Mouse (Mus musculus): Measurements from ENCODE around the gene Spag9. TPM values are rescaled to one million over a fixed set of nuclear protein-coding genes. Genes with fewer than 3 reads are reported as not detected.

Spag9 gene
- polyA plus RNA-seq, 1 experiment from 2014 or later = 29.7 TPM

DNA sequence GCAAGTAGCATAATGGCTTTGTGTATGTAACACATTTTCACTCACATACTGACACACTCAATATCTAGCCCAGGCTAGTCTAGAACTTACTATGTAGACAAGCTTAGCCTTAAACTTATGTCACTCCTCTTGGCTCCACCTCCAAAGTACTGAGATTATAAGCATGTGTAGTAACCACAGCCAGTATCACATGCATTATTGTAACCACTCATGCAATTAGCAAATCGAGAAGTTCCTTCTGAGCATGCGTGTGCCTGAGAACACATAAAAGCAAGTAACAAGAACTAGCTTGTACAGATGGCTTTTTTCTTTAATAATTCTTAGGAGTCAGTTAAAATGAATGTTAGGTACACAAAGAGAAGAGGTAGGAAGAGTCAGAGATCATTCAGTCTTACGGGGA is 11.3 kb upstream of the Spag9 start:
- Histone ChIP-seq H3K36me3 (ENCODE audit: insufficient read depth, low read length) (no peaks in the 10 kb centered on the region), H3K27me3 (ENCODE audit: insufficient read depth, low read length) (no peaks in the 10 kb centered on the region), H3K9me3 (ENCODE audit: low read length) (no peaks in the 10 kb centered on the region), H3K4me2 (replicated peaks; ENCODE audit: low read depth, low read length) (no peak overlapping the region), H3K27ac (ENCODE audit: low read length) (no peak overlapping the region), H3K9ac (replicated peaks; ENCODE audit: low read length) (no peak overlapping the region), H3K4me1 (ENCODE audit: insufficient read depth, low read length) (0 out of 2 replicates have a peak, but pooled peaks cover 7% of the 10 kb centered on the region), H3K4me3 (ENCODE audit: low read length) (no peak overlapping the region)
- ATAC-seq (ENCODE audit: low FRiP score, low TSS enrichment) = no peak
- WGBS = 84% methylated on average over 3 of the region's 3 CpGs

DNA sequence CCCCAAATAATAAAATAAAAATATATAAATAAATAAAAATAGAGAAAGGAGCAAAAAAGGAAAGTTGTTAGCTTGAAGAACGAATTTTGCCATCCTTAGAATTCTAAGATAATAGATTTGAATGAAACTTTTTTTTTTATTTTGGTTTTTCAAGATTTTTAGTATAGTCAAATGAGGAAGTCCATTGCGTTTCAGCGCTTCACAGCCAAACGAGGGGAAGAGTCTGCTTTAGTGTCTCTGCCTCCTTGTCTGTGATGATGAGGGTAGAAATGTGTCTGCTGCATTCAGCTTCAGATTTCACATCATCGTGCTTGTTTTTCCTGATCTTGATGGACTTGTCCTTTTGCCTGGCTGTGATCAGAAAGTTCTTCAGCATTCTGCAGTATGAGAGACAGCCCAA is 10.6 kb upstream of the Spag9 start:
- Histone ChIP-seq H3K9me3 (ENCODE audit: low read length) (no peaks in the 10 kb centered on the region), H3K9ac (replicated peaks; ENCODE audit: low read length) (no peak overlapping the region), H3K4me3 (ENCODE audit: low read length) (no peak overlapping the region), H3K36me3 (ENCODE audit: insufficient read depth, low read length) (no peaks in the 10 kb centered on the region), H3K4me1 (ENCODE audit: insufficient read depth, low read length) (0 out of 2 replicates have a peak, but pooled peaks cover 7% of the 10 kb centered on the region), H3K4me2 (replicated peaks; ENCODE audit: low read depth, low read length) (no peak overlapping the region), H3K27me3 (ENCODE audit: insufficient read depth, low read length) (no peaks in the 10 kb centered on the region), H3K27ac (ENCODE audit: low read length) (no peak overlapping the region)
- ATAC-seq (ENCODE audit: low FRiP score, low TSS enrichment) = no peak
- 86% methylated on average over 5 of the region's 5 CpGs for WGBS

- ATAC-seq (ENCODE audit: low FRiP score, low TSS enrichment) = no peak
- H3K4me1 ChIP-seq (ENCODE audit: insufficient read depth, low read length) = 0 out of 2 replicates have a peak, but pooled peaks cover 7% of the 10 kb centered on the region
- no peak overlapping the region for H3K9ac ChIP-seq (replicated peaks; ENCODE audit: low read length)
- no peak overlapping the region for H3K4me3 ChIP-seq (ENCODE audit: low read length)
- H3K4me2 ChIP-seq (replicated peaks; ENCODE audit: low read depth, low read length) = no peak overlapping the region
- H3K36me3 ChIP-seq (ENCODE audit: insufficient read depth, low read length) = no peaks in the 10 kb centered on the region
- H3K27me3 ChIP-seq (ENCODE audit: insufficient read depth, low read length) = no peaks in the 10 kb centered on the region
- no peaks in the 10 kb centered on the region for H3K9me3 ChIP-seq (ENCODE audit: low read length)
- H3K27ac ChIP-seq (ENCODE audit: low read length) = no peak overlapping the region
Measured at GRCm38 (mm10) chr11:93986298-93986697, 9.6 kb upstream of the Spag9 start.

DNA sequence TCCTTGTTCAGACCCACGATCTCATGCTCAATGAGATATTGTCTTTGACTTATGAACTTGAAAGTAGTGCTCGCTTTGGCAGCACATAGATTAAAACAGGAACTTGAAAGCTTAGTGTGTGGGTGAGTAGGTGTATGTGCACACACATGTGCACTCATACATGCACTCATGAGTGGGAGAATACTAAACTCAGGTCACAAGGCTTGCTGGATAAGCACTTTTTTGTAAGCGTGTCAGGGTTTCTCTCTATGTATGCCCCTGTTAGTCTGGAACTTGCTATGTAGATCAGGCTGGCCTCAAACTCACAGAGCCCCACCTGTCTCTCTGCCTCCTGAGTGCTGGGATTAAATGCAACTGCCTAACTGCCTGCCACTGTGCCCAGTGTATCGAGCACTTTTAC is 8.9 kb upstream of the Spag9 start:
- no peaks in the 10 kb centered on the region for H3K9me3 ChIP-seq (ENCODE audit: low read length)
- no peak overlapping the region for H3K4me3 ChIP-seq (ENCODE audit: low read length)
- H3K27me3 ChIP-seq (ENCODE audit: insufficient read depth, low read length) = no peaks in the 10 kb centered on the region
- 85% methylated on average over 4 of the region's 4 CpGs for WGBS
- H3K4me1 ChIP-seq (ENCODE audit: insufficient read depth, low read length) = 0 out of 2 replicates have a peak, but pooled peaks cover 7% of the 10 kb centered on the region
- ATAC-seq (ENCODE audit: low FRiP score, low TSS enrichment) = no peak
- peak overlapping the region; percentile 67; the same call in 1 of the 2 replicates for H3K27ac ChIP-seq (ENCODE audit: low read length)
- no peak overlapping the region for H3K9ac ChIP-seq (replicated peaks; ENCODE audit: low read length)
- no peak overlapping the region for H3K4me2 ChIP-seq (replicated peaks; ENCODE audit: low read depth, low read length)
- H3K36me3 ChIP-seq (ENCODE audit: insufficient read depth, low read length) = no peaks in the 10 kb centered on the region

DNA sequence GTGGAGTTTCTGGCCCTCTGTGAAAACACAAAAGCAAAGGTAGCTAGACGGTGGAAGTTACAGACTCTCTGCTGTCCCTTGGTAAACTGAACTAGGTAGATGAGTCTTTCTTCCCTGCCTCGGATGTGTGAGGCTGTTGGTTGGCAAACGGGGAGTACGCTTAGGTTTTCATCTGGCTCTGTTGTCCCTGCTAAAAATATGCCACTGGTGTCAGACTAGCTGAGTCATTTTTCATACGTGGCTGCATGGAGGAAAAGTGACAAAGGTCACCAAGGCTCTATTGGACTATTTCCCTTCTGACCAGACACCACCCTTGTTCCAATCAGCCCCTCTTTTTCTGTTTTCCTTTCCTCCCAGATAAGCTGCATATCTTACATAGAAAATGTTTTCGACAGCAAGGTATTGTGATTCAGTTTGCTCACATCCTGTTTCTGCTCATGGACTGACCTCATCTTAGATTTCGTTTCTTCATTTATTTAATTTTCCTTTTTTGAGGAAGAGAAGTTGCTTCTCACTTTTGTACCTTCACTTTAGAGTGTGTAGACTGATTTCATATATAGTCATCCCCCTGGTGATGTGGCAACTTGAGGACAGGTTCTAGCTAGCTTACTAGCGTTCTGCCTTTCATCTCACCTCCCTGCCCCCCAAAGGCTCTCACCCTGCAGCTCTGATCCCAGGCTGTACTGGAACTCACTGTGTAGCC is 8.1 kb upstream of the Spag9 start:
- WGBS = 61% methylated on average over 8 of the region's 8 CpGs
- Histone ChIP-seq H3K36me3 (ENCODE audit: insufficient read depth, low read length) (no peaks in the 10 kb centered on the region), H3K27ac (ENCODE audit: low read length) (peak overlapping the region; percentile 67), H3K4me1 (ENCODE audit: insufficient read depth, low read length) (0 out of 2 replicates have a peak, but pooled peaks cover 7% of the 10 kb centered on the region), H3K27me3 (ENCODE audit: insufficient read depth, low read length) (no peaks in the 10 kb centered on the region), H3K9me3 (ENCODE audit: low read length) (no peaks in the 10 kb centered on the region), H3K4me2 (replicated peaks; ENCODE audit: low read depth, low read length) (no peak overlapping the region), H3K9ac (replicated peaks; ENCODE audit: low read length) (no peak overlapping the region), H3K4me3 (ENCODE audit: low read length) (no peak overlapping the region)
- ATAC-seq (ENCODE audit: low FRiP score, low TSS enrichment) = no peak

GRCm38 (mm10) chr11:93988328-93989062 is 7.4 kb upstream of the Spag9 start:
- no peak overlapping the region for H3K9ac ChIP-seq (replicated peaks; ENCODE audit: low read length)
- 50% methylated on average over 12 of the region's 12 CpGs for WGBS
- peak overlapping the region; percentile 64 for H3K27ac ChIP-seq (ENCODE audit: low read length)
- no peaks in the 10 kb centered on the region for H3K9me3 ChIP-seq (ENCODE audit: low read length)
- no peak overlapping the region for H3K4me3 ChIP-seq (ENCODE audit: low read length)
- no peak for ATAC-seq (ENCODE audit: low FRiP score, low TSS enrichment)
- 0 out of 2 replicates have a peak overlapping the region, but pooled peaks have one; percentile 4 for H3K4me2 ChIP-seq (replicated peaks; ENCODE audit: low read depth, low read length)
- no peaks in the 10 kb centered on the region for H3K36me3 ChIP-seq (ENCODE audit: insufficient read depth, low read length)
- no peaks in the 10 kb centered on the region for H3K27me3 ChIP-seq (ENCODE audit: insufficient read depth, low read length)
- H3K4me1 ChIP-seq (ENCODE audit: insufficient read depth, low read length) = 0 out of 2 replicates have a peak, but pooled peaks cover 7% of the 10 kb centered on the region

GRCm38 (mm10) chr11:93994531-93994930 is 1.4 kb upstream of the Spag9 start:
- H3K36me3 ChIP-seq (ENCODE audit: insufficient read depth, low read length) = no peaks in the 10 kb centered on the region
- peak overlapping the region; percentile 99 for H3K27ac ChIP-seq (ENCODE audit: low read length)
- H3K4me3 ChIP-seq (ENCODE audit: low read length) = peak overlapping the region; percentile 96
- peak overlapping the region; percentile 94 for H3K4me2 ChIP-seq (replicated peaks; ENCODE audit: low read depth, low read length)
- H3K27me3 ChIP-seq (ENCODE audit: insufficient read depth, low read length) = no peaks in the 10 kb centered on the region
- 53% methylated on average over 5 of the region's 5 CpGs for WGBS
- H3K9ac ChIP-seq (replicated peaks; ENCODE audit: low read length) = peak overlapping the region; percentile 85
- ATAC-seq (ENCODE audit: low FRiP score, low TSS enrichment) = no peak
- H3K4me1 ChIP-seq (ENCODE audit: insufficient read depth, low read length) = peaks cover 26% of the 10 kb centered on the region
- no peaks in the 10 kb centered on the region for H3K9me3 ChIP-seq (ENCODE audit: low read length)

- Histone ChIP-seq H3K9ac (replicated peaks; ENCODE audit: low read length) (peak overlapping the region; percentile 85), H3K36me3 (ENCODE audit: insufficient read depth, low read length) (no peaks in the 10 kb centered on the region), H3K4me1 (ENCODE audit: insufficient read depth, low read length) (peaks cover 26% of the 10 kb centered on the region), H3K4me2 (replicated peaks; ENCODE audit: low read depth, low read length) (peak overlapping the region; percentile 94), H3K27ac (ENCODE audit: low read length) (peak overlapping the region; percentile 99), H3K4me3 (ENCODE audit: low read length) (peak overlapping the region; percentile 96), H3K9me3 (ENCODE audit: low read length) (no peaks in the 10 kb centered on the region), H3K27me3 (ENCODE audit: insufficient read depth, low read length) (no peaks in the 10 kb centered on the region)
- peak; percentile 65 for ATAC-seq (ENCODE audit: low FRiP score, low TSS enrichment)
- WGBS = 4% methylated on average over 15 of the region's 15 CpGs
Measured at GRCm38 (mm10) chr11:93995111-93995719, 676 bp upstream of the Spag9 start.

DNA sequence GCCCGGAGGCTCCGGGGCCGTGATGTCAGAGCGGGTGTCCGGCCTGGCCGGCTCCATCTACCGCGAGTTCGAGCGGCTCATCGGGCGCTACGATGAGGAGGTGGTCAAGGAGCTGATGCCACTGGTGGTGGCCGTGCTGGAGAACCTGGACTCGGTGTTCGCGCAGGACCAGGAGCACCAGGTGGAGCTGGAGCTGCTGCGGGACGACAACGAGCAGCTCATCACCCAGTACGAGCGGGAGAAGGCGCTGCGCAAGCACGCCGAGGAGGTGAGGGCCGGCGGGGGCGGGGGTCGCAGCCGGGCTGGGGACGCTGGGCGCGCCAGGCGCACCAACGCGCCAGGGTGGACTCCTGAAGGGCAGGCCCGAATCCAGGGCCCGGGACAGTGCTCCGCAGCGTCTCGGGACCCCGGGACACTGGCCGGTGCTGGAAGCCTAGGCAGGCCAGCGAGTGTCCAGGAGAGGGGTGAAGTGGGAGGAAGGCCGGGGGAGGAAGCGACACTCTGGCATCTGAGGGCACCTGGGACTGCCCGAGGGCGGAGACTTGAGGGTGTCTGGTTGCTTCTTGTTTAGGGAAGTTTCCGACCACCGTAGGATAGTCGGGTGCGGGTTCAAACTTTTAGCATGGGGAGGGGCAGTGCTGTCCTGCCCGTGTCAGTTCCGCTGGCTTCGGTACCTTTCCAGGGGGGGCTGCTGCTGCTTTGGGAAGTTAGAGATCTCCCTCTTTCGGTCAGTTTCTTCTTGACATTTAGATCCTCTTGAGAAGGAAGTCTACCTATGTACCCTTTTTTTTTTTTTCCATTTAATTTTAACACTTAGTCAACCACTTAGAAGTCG is 632 bp downstream of the Spag9 start:
- Histone ChIP-seq H3K9me3 (ENCODE audit: low read length) (no peaks in the 10 kb centered on the region), H3K27ac (ENCODE audit: low read length) (peak overlapping the region; percentile 98), H3K4me2 (replicated peaks; ENCODE audit: low read depth, low read length) (peak overlapping the region; percentile 94), H3K4me1 (ENCODE audit: insufficient read depth, low read length) (peaks cover 26% of the 10 kb centered on the region), H3K27me3 (ENCODE audit: insufficient read depth, low read length) (no peaks in the 10 kb centered on the region), H3K36me3 (ENCODE audit: insufficient read depth, low read length) (no peaks in the 10 kb centered on the region), H3K4me3 (ENCODE audit: low read length) (peak overlapping the region; percentile 96), H3K9ac (replicated peaks; ENCODE audit: low read length) (peak overlapping the region; percentile 96)
- WGBS = under 1% methylated on average over 58 of the region's 58 CpGs
- peak; percentile 55 for ATAC-seq (ENCODE audit: low FRiP score, low TSS enrichment)
